In the genomic region with DNA sequence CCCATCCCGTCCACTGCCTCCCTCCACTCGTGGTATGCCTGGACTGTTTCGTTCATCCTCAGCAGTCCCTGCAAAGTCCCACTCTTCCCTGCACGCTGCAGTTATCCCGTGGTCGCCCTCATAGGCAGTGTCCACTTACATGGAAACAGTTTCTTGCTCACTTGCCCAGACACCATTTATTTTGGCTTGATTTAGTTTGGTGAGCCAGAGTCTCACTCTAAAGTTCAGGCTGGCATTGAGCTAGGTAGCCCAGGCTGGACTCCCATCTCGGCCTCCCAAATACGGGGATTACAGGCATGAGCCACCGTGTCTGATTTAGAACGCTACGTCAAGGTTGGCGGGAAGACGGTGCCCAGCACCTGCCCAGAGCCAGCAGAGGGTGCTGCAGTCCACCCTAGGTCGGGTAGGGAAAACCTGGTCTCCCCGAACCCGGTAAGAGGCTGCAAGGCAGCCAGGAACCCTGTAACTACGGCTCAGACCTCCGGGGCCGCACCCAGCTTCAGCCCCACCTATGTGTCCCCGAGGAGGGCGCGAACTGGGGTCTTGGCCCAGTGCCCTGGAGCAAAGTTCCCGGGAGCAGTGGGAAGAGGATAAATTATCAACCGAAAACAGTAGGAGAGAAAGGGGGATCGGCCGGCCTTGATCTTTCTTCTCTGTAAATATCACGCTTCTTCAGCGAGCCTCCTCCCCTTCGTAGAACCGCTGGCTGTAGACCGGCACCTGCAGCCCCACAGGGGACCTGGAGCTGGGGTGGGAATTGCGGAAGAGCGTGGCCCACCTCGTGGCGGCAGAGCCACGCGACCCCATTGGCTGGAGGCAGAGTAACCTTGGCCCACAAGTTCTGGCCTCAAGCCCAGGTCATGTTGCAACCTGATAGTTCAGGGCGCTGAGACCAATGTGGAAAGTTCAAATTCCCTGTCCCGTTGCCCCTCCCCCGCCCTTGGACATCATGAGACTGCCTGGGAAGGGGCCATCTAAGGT, we compare ENCODE assay signal across 8 mouse cellular contexts. TPM values are rescaled to one million over a fixed set of nuclear protein-coding genes. Genes with fewer than 3 reads are reported as not detected.
A peak's percentile ranks its signal among the peaks of the same experiment; 100 is the strongest.
DNase-seq lines count a peak whose midpoint lies in the region; ATAC-seq lines count a peak whose summit lies in the region.

No protein-coding gene starts in this region.

- H3K9me3 ChIP-seq in forebrain, embryonic 13.5 days (replicated peaks): no peaks in the 10 kb centered on the region

- intact Hi-C loops in heart, postnatal 25 days (cut with DNase I): no loop called here

- no peak overlapping the region for H3K27ac ChIP-seq in forebrain, embryonic 13.5 days

- peaks cover 56% of the 10 kb centered on the region for H3K27me3 ChIP-seq in forebrain, embryonic 13.5 days

- peak; percentile 67 for DNase-seq in ES-CJ7 (ENCODE audit: low read depth, low spot score)
- DNase-seq in brain, adult 2 months (ENCODE audit: low read depth, low spot score): peak; percentile 68
- DNase-seq in heart, postnatal 25 days (ENCODE audit: low spot score): peak; percentile 53
- peak; percentile 96 for DNase-seq in kidney, postnatal 36 days
- peak; percentile 74 for DNase-seq in lung, postnatal 36 days
- DNase-seq in retina, embryonic 14.5 days (ENCODE audit: low spot score): peak; percentile 70
- DNase-seq in urinary bladder, postnatal 25 days (ENCODE audit: low spot score): peak; percentile 34

- no peak overlapping the region; the same call in 1 of the 2 replicates for H3K9ac ChIP-seq in forebrain, embryonic 13.5 days

- peak overlapping the region; percentile 86 for H3K4me2 ChIP-seq in forebrain, embryonic 13.5 days

- H3K4me3 ChIP-seq in forebrain, embryonic 13.5 days: peak overlapping the region; percentile 48

- H3K36me3 ChIP-seq in forebrain, embryonic 13.5 days (ENCODE audit: poor library complexity, severe bottlenecking): no peaks in the 10 kb centered on the region

- 9% methylated on average over 39 of the region's 40 CpGs for WGBS in forebrain, embryonic 13.5 days

- ATAC-seq in forebrain, embryonic 13.5 days: 0 out of 2 replicates have a peak, but pooled peaks have one; percentile 30

- H3K4me1 ChIP-seq in forebrain, embryonic 13.5 days: peaks cover 14% of the 10 kb centered on the region

RNA-seq across cellular contexts. Expression of a gene that starts 18.1 kb away (rescaled TPM):
- polyA plus RNA-seq in forebrain, embryonic 13.5 days (2015; fragmentation: Nextera tagmentation; extraction: Ambion mirVana): 1.4 and 1.6 TPM in 2 replicates
- 10 to 100 TPM; 25.3 to 25.5 TPM for total RNA-seq in heart, postnatal 25 days (2021)

RNA-seq across cellular contexts. Expression of a gene that starts 29.7 kb away (rescaled TPM):
- 17.8 and 19.1 TPM in 2 replicates for polyA plus RNA-seq in forebrain, embryonic 13.5 days (2015; fragmentation: Nextera tagmentation; extraction: Ambion mirVana)
- under 1 TPM; 0.53 to 0.60 TPM for total RNA-seq in heart, postnatal 25 days (2021)

RNA-seq across cellular contexts. Expression of a gene that starts 41.6 kb away (rescaled TPM):
- polyA plus RNA-seq in forebrain, embryonic 13.5 days (2015; fragmentation: Nextera tagmentation; extraction: Ambion mirVana): 18.8 and 19.3 TPM in 2 replicates
- total RNA-seq in heart, postnatal 25 days (2021): 10 to 100 TPM; 11.2 to 14.6 TPM

RNA-seq across cellular contexts. Expression of a gene that starts 43.1 kb away (rescaled TPM):
- polyA plus RNA-seq in forebrain, embryonic 13.5 days (2015; fragmentation: Nextera tagmentation; extraction: Ambion mirVana): 101 and 112 TPM in 2 replicates
- total RNA-seq in heart, postnatal 25 days (2021): 10 to 100 TPM; 22.3 to 22.7 TPM

RNA-seq across cellular contexts. Expression of a gene that starts 43.8 kb away (rescaled TPM):
- polyA plus RNA-seq in forebrain, embryonic 13.5 days (2015; fragmentation: Nextera tagmentation; extraction: Ambion mirVana): 31.3 and 33.8 TPM in 2 replicates
- 10 to 100 TPM; 35.9 to 37.0 TPM for total RNA-seq in heart, postnatal 25 days (2021)

Comparison
In these comparisons a context has a peak if more than half of its experiments do, and no peak if none do; other contexts are left out.
1. DNase-seq: peak in every context shown above with its lines; median percentile 96 in kidney, postnatal 36 days; 74 in lung, postnatal 36 days; 70 in retina, embryonic 14.5 days; 68 in brain, adult 2 months; 67 in ES-CJ7; 53 in heart, postnatal 25 days; 34 in urinary bladder, postnatal 25 days.